Mouse (Mus musculus) CD4-positive helper T cell, adult 2 months (primary cell): ENCODE measurements around the gene Hist1h3e.

Experiments used
- DNase-seq: peaks from one replicate; pipeline ENCODE4 v3.0.0-alpha.2; 2012; ENCODE audit warnings: low read depth, missing footprints, low spot score

The Hist1h3e gene

GRCm38 (mm10) chr13:23538249-23538648, 23.9 kb downstream of the Hist1h3e start:
- no peak for DNase-seq

GRCm38 (mm10) chr13:23537006-23537710, 25.0 kb downstream of the Hist1h3e start:
- no peak for DNase-seq

- DNase-seq: no peak
Measured at GRCm38 (mm10) chr13:23536076-23536822, 25.9 kb downstream of the Hist1h3e start.

GRCm38 (mm10) chr13:23535137-23536075, 26.8 kb downstream of the Hist1h3e start, which contains the start of gene Hist1h3g:
Gene Hist1h3g, plus strand, starts transcription at chr13:23535422.
- DNase-seq: peak; percentile 91

GRCm38 (mm10) chr13:23534368-23535131, 27.6 kb downstream of the Hist1h3e start:
- no peak for DNase-seq

GRCm38 (mm10) chr13:23533560-23534367, 28.4 kb downstream of the Hist1h3e start, which contains the start of gene Hist1h2af:
Gene Hist1h2af, plus strand, starts transcription at chr13:23533906.
- DNase-seq: peak; percentile 80

- DNase-seq: peak; percentile 20
Measured at GRCm38 (mm10) chr13:23532262-23533075, 29.7 kb downstream of the Hist1h3e start.

GRCm38 (mm10) chr13:23530901-23531875, 31.0 kb downstream of the Hist1h3e start, which contains the start of gene Hist1h4h:
Gene Hist1h4h, plus strand, starts transcription at chr13:23531050.
- peak; percentile 96 for DNase-seq

- DNase-seq: peak; percentile 86
Measured at GRCm38 (mm10) chr13:23530181-23530900, 31.8 kb downstream of the Hist1h3e start.

- DNase-seq: no peak
Measured at GRCm38 (mm10) chr13:23529480-23530165, 32.5 kb downstream of the Hist1h3e start.

GRCm38 (mm10) chr13:23529005-23529404, 33.2 kb downstream of the Hist1h3e start:
- DNase-seq: no peak

GRCm38 (mm10) chr13:23526312-23526711, 35.9 kb downstream of the Hist1h3e start:
- DNase-seq: peak; percentile 89

GRCm38 (mm10) chr13:23525901-23526300, 36.3 kb downstream of the Hist1h3e start:
- no peak for DNase-seq

- DNase-seq: peak; percentile 81
Measured at GRCm38 (mm10) chr13:23524654-23525053, 37.5 kb downstream of the Hist1h3e start.

- DNase-seq: no peak
Measured at GRCm38 (mm10) chr13:23523976-23524375, 38.2 kb downstream of the Hist1h3e start.

- DNase-seq: peak; percentile 83
Measured at GRCm38 (mm10) chr13:23521703-23522102, 40.5 kb downstream of the Hist1h3e start.

GRCm38 (mm10) chr13:23519416-23519815, 42.8 kb downstream of the Hist1h3e start:
- DNase-seq: peak; percentile 83
